8 mouse cellular contexts compared by ENCODE assay signal in genomic region chr2:27442708-27443449, GRCm38 (mm10). TPM values are rescaled to one million over a fixed set of nuclear protein-coding genes. Genes with fewer than 3 reads are reported as not detected.
DNase-seq lines count a peak whose midpoint lies in the region; ATAC-seq and TF ChIP-seq lines count a peak whose summit lies in the region.

No protein-coding gene starts in this region.

- H3K4me2 ChIP-seq in heart, postnatal 0 days (ENCODE audit: low read depth, low read length), result peak overlapping the region; percentile 82
- peak overlapping the region; percentile 75 for H3K4me2 ChIP-seq in forebrain, postnatal 0 days (ENCODE audit: low read depth)

- DNase-seq in heart, postnatal 0 days (ENCODE audit: low spot score), result no peak
- DNase-seq in heart, postnatal 14 days, result no peak
- DNase-seq in forebrain, postnatal 0 days, result no peak
- DNase-seq in embryo, embryonic 10.5 days (ENCODE audit: low spot score), result no peak
- no peak for DNase-seq in thymus, postnatal 10 days (ENCODE audit: low spot score in 2 of 2)
- no peak for DNase-seq in spleen, postnatal 4 days (ENCODE audit: low spot score in 2 of 2)

- H3K4me1 ChIP-seq in heart, postnatal 0 days (ENCODE audit: control insufficient read depth, insufficient read depth), result 0 out of 2 replicates have a peak, but pooled peaks cover 5% of the 10 kb centered on the region
- H3K4me1 ChIP-seq in bone marrow macrophage, adult 2 months (ENCODE audit: control insufficient read depth, insufficient read depth, low read length), result peaks cover 10% of the 10 kb centered on the region
- no peaks in the 10 kb centered on the region for H3K4me1 ChIP-seq in forebrain, postnatal 0 days (ENCODE audit: insufficient read depth)

- intact Hi-C loops in heart, postnatal 14 days (cut with DNase I), result no loop called here

- H3K9ac ChIP-seq in heart, postnatal 0 days (replicated peaks; ENCODE audit: low read depth, low read length), result peak overlapping the region; percentile 36
- H3K9ac ChIP-seq in forebrain, postnatal 0 days, result peak overlapping the region; percentile 76

- H3K27me3 ChIP-seq in heart, postnatal 0 days (ENCODE audit: control insufficient read depth, insufficient read depth, low read length), result no peaks in the 10 kb centered on the region
- no peaks in the 10 kb centered on the region for H3K27me3 ChIP-seq in forebrain, postnatal 0 days (ENCODE audit: insufficient read depth, low read length)

- TF ChIP-seq EP300 in heart, postnatal 0 days (IDR thresholded peaks at IDR 0.05; ENCODE audit: low read depth), result no peak

- WGBS in heart, postnatal 0 days, result 27% methylated on average over 20 of the region's 20 CpGs
- 32% methylated on average over 20 of the region's 20 CpGs for WGBS in forebrain, postnatal 0 days

- H3K36me3 ChIP-seq in heart, postnatal 0 days (replicated peaks; ENCODE audit: control insufficient read depth, insufficient read depth, low read length), result peaks cover 31% of the 10 kb centered on the region
- peaks cover 31% of the 10 kb centered on the region for H3K36me3 ChIP-seq in forebrain, postnatal 0 days (ENCODE audit: insufficient read depth)

- ATAC-seq in heart, postnatal 0 days (ENCODE audit: insufficient read depth, low read depth), result peak; percentile 19; the same call in 1 of the 2 replicates
- ATAC-seq in forebrain, postnatal 0 days, result peak; percentile 33
- 0 out of 2 replicates have a peak, but pooled peaks have one; percentile 24 for ATAC-seq in megakaryocyte-erythroid progenitor cell, adult 5-6 weeks (replicated peaks; ENCODE audit: low FRiP score, low TSS enrichment, poor library complexity, severe bottlenecking)

- H3K27ac ChIP-seq in heart, postnatal 0 days (ENCODE audit: low read depth), result 0 out of 2 replicates have a peak overlapping the region, but pooled peaks have one; percentile 21
- no peak overlapping the region for H3K27ac ChIP-seq in bone marrow macrophage, adult 2 months (ENCODE audit: insufficient read depth, low read depth, low read length)
- peak overlapping the region; percentile 86 for H3K27ac ChIP-seq in forebrain, postnatal 0 days (ENCODE audit: low read depth, low read length)

- no peaks in the 10 kb centered on the region for H3K9me3 ChIP-seq in heart, postnatal 0 days (replicated peaks; ENCODE audit: control insufficient read depth, low read length)
- H3K9me3 ChIP-seq in forebrain, postnatal 0 days (ENCODE audit: low read length), result no peaks in the 10 kb centered on the region

- peak overlapping the region; percentile 54 for H3K4me3 ChIP-seq in heart, postnatal 0 days (ENCODE audit: low read depth, low read length)
- peak overlapping the region; percentile 68 for H3K4me3 ChIP-seq in bone marrow macrophage, adult 2 months (ENCODE audit: insufficient read depth, low read length)
- H3K4me3 ChIP-seq in forebrain, postnatal 0 days (ENCODE audit: low read depth, low read length), result peak overlapping the region; percentile 55

- TF ChIP-seq POLR2A in bone marrow macrophage, adult 2 months (IDR thresholded peaks at IDR 0.05; ENCODE audit: borderline replicate concordance, low read depth, low read length), result no peak

- no peak for TF ChIP-seq CTCF in heart, postnatal 0 days (IDR thresholded peaks at IDR 0.05; ENCODE audit: low read depth)
- 0 out of 2 replicates have a peak, but pooled peaks have one; percentile 9 for TF ChIP-seq CTCF in bone marrow macrophage, adult 2 months (IDR thresholded peaks at IDR 0.05; ENCODE audit: low read depth, low read length)
- TF ChIP-seq CTCF in forebrain, postnatal 0 days (IDR thresholded peaks at IDR 0.05; ENCODE audit: low read depth), result 0 out of 2 replicates have a peak, but pooled peaks have one; percentile 25

RNA-seq across cellular contexts. Expression of gene Brd3os, which starts 0.8 kb away (rescaled TPM):
- total RNA-seq in heart, postnatal 0 days (2014; rRNA removed; ENCODE audit: low replicate concordance), result 0.11 and 1.0 TPM in 2 replicates
- polyA plus RNA-seq in heart, postnatal 0 days (2015; fragmentation: Nextera tagmentation; extraction: Ambion mirVana), result 1.9 and 2.2 TPM in 2 replicates
- total RNA-seq in heart, postnatal 14 days (2021), result 1 to 10 TPM; 1.2 TPM
- polyA plus RNA-seq in bone marrow macrophage, adult 2 months (2012; ENCODE audit: insufficient read depth, insufficient read length, missing spikeins), result 1.2 and 3.1 TPM in 2 replicates
- total RNA-seq in forebrain, postnatal 0 days (2014; rRNA removed), result 30.9 and 33.9 TPM in 2 replicates
- 43.7 and 44.1 TPM in 2 replicates for polyA plus RNA-seq in forebrain, postnatal 0 days (2015; fragmentation: Nextera tagmentation; extraction: Ambion mirVana)
- not detected in 2 replicates for total RNA-seq in megakaryocyte-erythroid progenitor cell, adult 5-6 weeks (2014; fragmentation: Nextera tagmentation)
- total RNA-seq in megakaryocyte-erythroid progenitor cell, adult 5-6 weeks (2017), result 0.52 TPM in 1 of 2 replicates, not detected in the other

RNA-seq across cellular contexts. Expression of gene Vav2, which starts 16.0 kb away (rescaled TPM):
- 15.6 and 16.8 TPM in 2 replicates for total RNA-seq in heart, postnatal 0 days (2014; rRNA removed; ENCODE audit: low replicate concordance)
- 2.3 and 2.4 TPM in 2 replicates for polyA plus RNA-seq in heart, postnatal 0 days (2015; fragmentation: Nextera tagmentation; extraction: Ambion mirVana)
- total RNA-seq in heart, postnatal 14 days (2021), result 10 to 100 TPM; 14.4 to 15.0 TPM
- polyA plus RNA-seq in bone marrow macrophage, adult 2 months (2012; ENCODE audit: insufficient read depth, insufficient read length, missing spikeins), result 13.4 and 16.3 TPM in 2 replicates
- 39.3 and 39.6 TPM in 2 replicates for total RNA-seq in forebrain, postnatal 0 days (2014; rRNA removed)
- polyA plus RNA-seq in forebrain, postnatal 0 days (2015; fragmentation: Nextera tagmentation; extraction: Ambion mirVana), result 4.9 and 7.1 TPM in 2 replicates
- total RNA-seq in megakaryocyte-erythroid progenitor cell, adult 5-6 weeks (2014; fragmentation: Nextera tagmentation), result 9.0 and 15.9 TPM in 2 replicates
- total RNA-seq in megakaryocyte-erythroid progenitor cell, adult 5-6 weeks (2017), result 5.0 and 7.5 TPM in 2 replicates

Comparison
In these comparisons a context has a peak if more than half of its experiments do, and no peak if none do; other contexts are left out.
1. RNA of gene Brd3os, which starts 0.8 kb away (total RNA-seq): 30.9 to 33.9 TPM in forebrain, postnatal 0 days; 1.2 TPM in heart, postnatal 14 days, 0.52 TPM in megakaryocyte-erythroid progenitor cell, adult 5-6 weeks and 0.11 to 1.0 TPM in heart, postnatal 0 days; every median in the first group is over 10 times any median in the second.
2. Peak in every context shown above with its lines, with median percentiles within 50 percentile points of each other: ATAC-seq and H3K4me3 ChIP-seq.